Mouse (Mus musculus) bone marrow, adult 2 months (tissue): Measurements from ENCODE around the gene Sox15.

Source experiments
- CTCF ChIP-seq: fragments of 200-500 bp; IDR thresholded peaks from 2 replicates; pipeline ENCODE4 v1.5.1; 2011; ENCODE audit warnings: low read length, control low read depth; ENCODE audit not compliant: control insufficient read depth, insufficient read depth
- POLR2A ChIP-seq: fragments of 200-500 bp; IDR thresholded peaks from 2 replicates; pipeline ENCODE4 v1.6.1; 2011; ENCODE audit warnings: low read depth, mild to moderate bottlenecking, control low read depth, low read length, borderline replicate concordance; ENCODE audit not compliant: control insufficient read depth

- TF ChIP-seq CTCF, result no peak
- no peak for TF ChIP-seq POLR2A
Observed at GRCm38 (mm10) chr11:69654760-69655159, 354 bp upstream of the Sox15 start.
